Mouse (Mus musculus) hindbrain, embryonic 14.5 days (tissue): ENCODE data around the gene Reck. TPM values are rescaled to one million over a fixed set of nuclear protein-coding genes. Genes with fewer than 3 reads are reported as not detected.

Source experiments
- ATAC-seq: fragments of 200-750 bp; cut with Nextera tagmentation; 2 replicates; pipeline ENCODE4 v1.8.0; 2017; ENCODE audit warnings: moderate number of reproducible peaks, mild to moderate bottlenecking, moderate TSS enrichment, moderate library complexity; ENCODE audit not compliant: low FRiP score
- DNase-seq: peaks from one replicate; pipeline ENCODE4 v3.0.0-alpha.2; 2015; ENCODE audit warnings: low spot score
- H3K27ac ChIP-seq: fragments of 300-500 bp; sonication (generic); 2 replicates; pipeline ENCODE4 v1.5.1; 2014; ENCODE audit warnings: mild to moderate bottlenecking, moderate library complexity
- H3K27me3 ChIP-seq: fragments of 300-500 bp; sonication (generic); 2 replicates; pipeline ENCODE4 v1.6.1; 2014; ENCODE audit warnings: mild to moderate bottlenecking, low read length, mixed read lengths; ENCODE audit not compliant: control insufficient read depth, insufficient read depth
- H3K36me3 ChIP-seq: fragments of 300-500 bp; sonication (generic); replicated peaks from 2 replicates; pipeline ENCODE4 v1.6.1; 2014; ENCODE audit not compliant: control insufficient read depth, insufficient read depth
- H3K4me1 ChIP-seq: fragments of 300-500 bp; sonication (generic); replicated peaks from 2 replicates; pipeline ENCODE4 v1.6.1; 2014; ENCODE audit warnings: antibody characterized with exemption, low read length, mixed read lengths; ENCODE audit not compliant: control insufficient read depth, insufficient read depth
- H3K4me2 ChIP-seq: fragments of 300-500 bp; sonication (generic); replicated peaks from 2 replicates; pipeline ENCODE4 v1.6.1; 2014; ENCODE audit warnings: mild to moderate bottlenecking, moderate library complexity
- H3K4me3 ChIP-seq: fragments of 300-500 bp; sonication (generic); replicated peaks from 2 replicates; pipeline ENCODE4 v1.5.1; 2014; ENCODE audit warnings: mild to moderate bottlenecking, low read length
- H3K9ac ChIP-seq: fragments of 300-500 bp; sonication (generic); 2 replicates; pipeline ENCODE4 v1.6.1; 2014
- H3K9me3 ChIP-seq: fragments of 300-500 bp; sonication (generic); 2 replicates; pipeline ENCODE4 v1.6.1; 2016; ENCODE audit warnings: low read length; ENCODE audit not compliant: control insufficient read depth
- WGBS: fragments of 180-500 bp; shearing (Covaris S2); extraction: QIAGEN DNeasy Blood & Tissue Kit; methylation state at CpG from one replicate; pipeline ENCODE4 v1.1.7; 2014; 5-methylcytosine and 5-hydroxymethylcytosine counted together
- polyA plus RNA-seq: library from polyadenylated mRNA; unstranded; fragments of >200 nt; fragmentation: Nextera tagmentation; extraction: Ambion mirVana; gene quantifications from 2 replicates; pipeline ENCODE4 v1.2.1, GENCODE M21; 2014

Reck gene
- polyA plus RNA-seq, 1 experiment from 2014 or later = 7.3 TPM

GRCm38 (mm10) chr4:43859886-43860285 is 15.4 kb upstream of the Reck start:
- no peak overlapping the region for H3K4me3 ChIP-seq
- DNase-seq (no peak), ATAC-seq (no peak)
- H3K4me1 ChIP-seq = no peaks in the 10 kb centered on the region
- 81% methylated on average over 10 of the region's 10 CpGs for WGBS
- H3K27me3 ChIP-seq = no peaks in the 10 kb centered on the region
- H3K27ac ChIP-seq = no peak overlapping the region
- no peak overlapping the region for H3K4me2 ChIP-seq
- H3K9ac ChIP-seq = no peak overlapping the region
- H3K9me3 ChIP-seq = no peaks in the 10 kb centered on the region
- H3K36me3 ChIP-seq = no peaks in the 10 kb centered on the region

- no peak; the same call in 1 of the 2 replicates for ATAC-seq
- Histone ChIP-seq H3K9me3 (no peaks in the 10 kb centered on the region), H3K4me3 (no peak overlapping the region), H3K4me1 (no peaks in the 10 kb centered on the region), H3K27ac (no peak overlapping the region), H3K9ac (no peak overlapping the region), H3K4me2 (no peak overlapping the region), H3K36me3 (no peaks in the 10 kb centered on the region), H3K27me3 (no peaks in the 10 kb centered on the region)
- WGBS = 16% methylated on average over 14 of the region's 14 CpGs
- DNase-seq = peak; percentile 91
Observed at GRCm38 (mm10) chr4:43860744-43861519, 14.4 kb upstream of the Reck start.

- Histone ChIP-seq H3K27me3 (no peaks in the 10 kb centered on the region), H3K4me3 (no peak overlapping the region), H3K4me2 (no peak overlapping the region), H3K9ac (no peak overlapping the region), H3K27ac (no peak overlapping the region), H3K9me3 (0 out of 2 replicates have a peak, but pooled peaks cover 2% of the 10 kb centered on the region), H3K4me1 (no peaks in the 10 kb centered on the region), H3K36me3 (no peaks in the 10 kb centered on the region)
- DNase-seq = no peak
- WGBS = 72% methylated on average over 4 of the region's 4 CpGs
- no peak for ATAC-seq
Observed at GRCm38 (mm10) chr4:43863298-43863697, 12.0 kb upstream of the Reck start.

- H3K27me3 ChIP-seq = no peaks in the 10 kb centered on the region
- H3K4me2 ChIP-seq = no peak overlapping the region
- H3K36me3 ChIP-seq = no peaks in the 10 kb centered on the region
- ATAC-seq (no peak), DNase-seq (no peak)
- no peak overlapping the region for H3K4me3 ChIP-seq
- H3K4me1 ChIP-seq = no peaks in the 10 kb centered on the region
- WGBS = 90% methylated on average over 10 of the region's 10 CpGs
- H3K27ac ChIP-seq = no peak overlapping the region
- H3K9ac ChIP-seq = no peak overlapping the region
- H3K9me3 ChIP-seq = 0 out of 2 replicates have a peak, but pooled peaks cover 2% of the 10 kb centered on the region
Observed at GRCm38 (mm10) chr4:43869821-43870220, 5.5 kb upstream of the Reck start.

GRCm38 (mm10) chr4:43874501-43874900 is 829 bp upstream of the Reck start:
- Histone ChIP-seq H3K9me3 (no peaks in the 10 kb centered on the region), H3K4me1 (peaks cover 11% of the 10 kb centered on the region; the same call in 1 of the 2 replicates), H3K9ac (peak overlapping the region; percentile 88; the same call in 1 of the 2 replicates), H3K27ac (no peak overlapping the region), H3K4me3 (peak overlapping the region; percentile 97), H3K4me2 (peak overlapping the region; percentile 89), H3K36me3 (no peaks in the 10 kb centered on the region), H3K27me3 (no peaks in the 10 kb centered on the region)
- 43% methylated on average over 7 of the region's 7 CpGs for WGBS
- DNase-seq (no peak), ATAC-seq (no peak)

GRCm38 (mm10) chr4:43875919-43876411 is 635 bp downstream of the Reck start:
- Histone ChIP-seq H3K4me3 (peak overlapping the region; percentile 97), H3K27ac (peak overlapping the region; percentile 72), H3K9me3 (no peaks in the 10 kb centered on the region), H3K9ac (peak overlapping the region; percentile 88), H3K4me2 (peak overlapping the region; percentile 89), H3K36me3 (no peaks in the 10 kb centered on the region), H3K4me1 (peaks cover 11% of the 10 kb centered on the region; the same call in 1 of the 2 replicates), H3K27me3 (no peaks in the 10 kb centered on the region)
- under 1% methylated on average over 20 of the region's 20 CpGs for WGBS
- no peak for DNase-seq
- peak; percentile 62 for ATAC-seq

GRCm38 (mm10) chr4:43877230-43877629 is 1.9 kb downstream of the Reck start:
- WGBS = 100% methylated on average over 1 of the region's 1 CpGs
- H3K9me3 ChIP-seq = no peaks in the 10 kb centered on the region
- no peak for ATAC-seq
- H3K36me3 ChIP-seq = no peaks in the 10 kb centered on the region
- no peak overlapping the region for H3K4me2 ChIP-seq
- DNase-seq = no peak
- H3K4me3 ChIP-seq = no peak overlapping the region
- H3K27ac ChIP-seq = no peak overlapping the region
- H3K27me3 ChIP-seq = no peaks in the 10 kb centered on the region
- peaks cover 11% of the 10 kb centered on the region; the same call in 1 of the 2 replicates for H3K4me1 ChIP-seq
- H3K9ac ChIP-seq = no peak overlapping the region

GRCm38 (mm10) chr4:43878121-43878776 is 2.9 kb downstream of the Reck start:
- Histone ChIP-seq H3K4me2 (no peak overlapping the region), H3K36me3 (no peaks in the 10 kb centered on the region), H3K9ac (no peak overlapping the region), H3K4me3 (no peak overlapping the region), H3K9me3 (no peaks in the 10 kb centered on the region), H3K27ac (no peak overlapping the region), H3K4me1 (peaks cover 11% of the 10 kb centered on the region; the same call in 1 of the 2 replicates), H3K27me3 (no peaks in the 10 kb centered on the region)
- ATAC-seq = no peak
- 53% methylated on average over 5 of the region's 5 CpGs for WGBS
- no peak for DNase-seq

- Histone ChIP-seq H3K4me3 (no peak overlapping the region), H3K27me3 (no peaks in the 10 kb centered on the region), H3K27ac (no peak overlapping the region), H3K9ac (no peak overlapping the region), H3K36me3 (no peaks in the 10 kb centered on the region), H3K9me3 (no peaks in the 10 kb centered on the region), H3K4me1 (peaks cover 12% of the 10 kb centered on the region; the same call in 1 of the 2 replicates), H3K4me2 (no peak overlapping the region)
- 80% methylated on average over 6 of the region's 6 CpGs for WGBS
- DNase-seq (no peak), ATAC-seq (no peak)
Observed at GRCm38 (mm10) chr4:43879566-43879965, 4.2 kb downstream of the Reck start.
